Mouse (Mus musculus) liver, adult 2 months (tissue): ENCODE measurements around the gene Epas1. TPM values are rescaled to one million over a fixed set of nuclear protein-coding genes. Genes with fewer than 3 reads are reported as not detected.

Experiments
- DNase-seq: peaks from one replicate; pipeline ENCODE4 v3.0.0-alpha.2; 2011; ENCODE audit warnings: low read depth, low spot score; ENCODE audit errors: extremely low read depth
- H3K27ac ChIP-seq: fragments of 200-500 bp; replicated peaks from 2 replicates; pipeline ENCODE4 v1.5.1; 2012; ENCODE audit warnings: low read depth, mild to moderate bottlenecking, control low read depth, inconsistent platforms, low read length; ENCODE audit not compliant: insufficient read depth
- H3K27me3 ChIP-seq: fragments of 200-500 bp; 2 replicates; pipeline ENCODE4 v1.6.1; 2012; ENCODE audit warnings: mild to moderate bottlenecking, moderate library complexity, low read length, inconsistent platforms; ENCODE audit not compliant: control insufficient read depth, insufficient read depth
- H3K36me3 ChIP-seq: fragments of 200-500 bp; 2 replicates; pipeline ENCODE4 v1.6.1; 2012; ENCODE audit warnings: low read length, inconsistent platforms; ENCODE audit not compliant: control insufficient read depth, insufficient read depth
- H3K4me1 ChIP-seq: fragments of 200-500 bp; 2 replicates; pipeline ENCODE4 v1.6.1; 2011; ENCODE audit warnings: low read length; ENCODE audit not compliant: control insufficient read depth, insufficient read depth
- H3K4me3 ChIP-seq: fragments of 200-500 bp; 2 replicates; pipeline ENCODE4 v1.5.1; 2011; ENCODE audit warnings: low read depth, mild to moderate bottlenecking, control low read depth, low read length, moderate library complexity; ENCODE audit not compliant: insufficient read depth
- H3K79me2 ChIP-seq: fragments of 200-500 bp; 2 replicates; pipeline ENCODE4 v1.6.1; 2012; ENCODE audit warnings: inconsistent platforms, mild to moderate bottlenecking, low read length, moderate library complexity; ENCODE audit not compliant: control insufficient read depth, insufficient read depth
- H3K9ac ChIP-seq: fragments of 200-500 bp; 2 replicates; pipeline ENCODE4 v1.6.1; 2012; ENCODE audit warnings: low read depth, mild to moderate bottlenecking, control low read depth, inconsistent platforms, low read length
- CTCF ChIP-seq: fragments of 200-500 bp; IDR thresholded peaks from 2 replicates; pipeline ENCODE4 v1.5.1; 2011; ENCODE audit warnings: low read depth, low read length, control low read depth
- POLR2A ChIP-seq: fragments of 200-500 bp; IDR thresholded peaks from 2 replicates; pipeline ENCODE4 v1.6.1; 2011; ENCODE audit warnings: low read length, control low read depth; ENCODE audit not compliant: insufficient read depth; ENCODE audit errors: extremely low read depth
- WGBS: fragments of 180-500 bp; shearing (Covaris S2); methylation state at CpG from one replicate; pipeline ENCODE4 v1.1.7; 2018; 5-methylcytosine and 5-hydroxymethylcytosine counted together
- polyA plus RNA-seq: library from polyadenylated mRNA; depleted of rRNA; stranded (reverse); fragments of >200 nt; gene quantifications from 2 replicates; pipeline ENCODE4 v1.2.3, GENCODE M21; 2012
- total RNA-seq: library from RNA; depleted of rRNA; stranded (reverse); fragments of >200 nt; gene quantifications from 2 replicates; pipeline ENCODE4 v1.2.3, GENCODE M21; 2014

Gene Epas1
- total and polyA plus RNA-seq, 2 experiments, result 34.8 to 41.3 TPM

- Histone ChIP-seq H3K4me1 (no peaks in the 10 kb centered on the region), H3K36me3 (peaks cover 21% of the 10 kb centered on the region), H3K27me3 (no peaks in the 10 kb centered on the region), H3K79me2 (no peaks in the 10 kb centered on the region), H3K4me3 (no peak overlapping the region), H3K9ac (no peak overlapping the region), H3K27ac (no peak overlapping the region)
- no peak for TF ChIP-seq POLR2A
- TF ChIP-seq CTCF, result no peak
- no peak for DNase-seq
- WGBS, result 95% methylated on average over 10 of the region's 10 CpGs
Measured at GRCm38 (mm10) chr17:86833945-86834344, 80.4 kb downstream of the Epas1 start.

DNA sequence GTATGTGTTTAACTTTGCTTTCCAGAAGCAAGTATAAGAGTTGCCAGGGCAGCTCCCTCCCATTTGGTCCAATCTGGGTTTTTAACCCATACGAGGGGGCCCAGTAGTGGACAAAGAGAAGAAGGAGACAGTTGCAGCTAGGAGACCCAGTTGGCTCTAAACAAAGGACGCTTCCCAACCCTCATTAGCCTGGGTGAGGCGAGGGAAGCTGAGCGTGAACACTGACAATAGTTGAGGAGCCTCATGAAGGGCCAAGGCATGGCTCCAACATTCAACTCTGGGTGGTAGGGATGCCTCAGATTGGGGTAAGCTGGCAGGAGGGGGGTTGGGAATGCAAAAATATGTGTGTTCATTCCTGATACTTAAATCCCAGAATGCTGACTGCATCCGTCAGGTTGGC lies 85.8 kb downstream of the Epas1 start:
- no peak overlapping the region for H3K4me3 ChIP-seq
- no peaks in the 10 kb centered on the region for H3K79me2 ChIP-seq
- no peak overlapping the region for H3K27ac ChIP-seq
- H3K9ac ChIP-seq, result no peak overlapping the region
- no peaks in the 10 kb centered on the region for H3K27me3 ChIP-seq
- WGBS, result 84% methylated on average over 5 of the region's 5 CpGs
- TF ChIP-seq POLR2A (no peak), CTCF (no peak)
- no peaks in the 10 kb centered on the region for H3K4me1 ChIP-seq
- DNase-seq, result no peak
- no peaks in the 10 kb centered on the region for H3K36me3 ChIP-seq

DNA sequence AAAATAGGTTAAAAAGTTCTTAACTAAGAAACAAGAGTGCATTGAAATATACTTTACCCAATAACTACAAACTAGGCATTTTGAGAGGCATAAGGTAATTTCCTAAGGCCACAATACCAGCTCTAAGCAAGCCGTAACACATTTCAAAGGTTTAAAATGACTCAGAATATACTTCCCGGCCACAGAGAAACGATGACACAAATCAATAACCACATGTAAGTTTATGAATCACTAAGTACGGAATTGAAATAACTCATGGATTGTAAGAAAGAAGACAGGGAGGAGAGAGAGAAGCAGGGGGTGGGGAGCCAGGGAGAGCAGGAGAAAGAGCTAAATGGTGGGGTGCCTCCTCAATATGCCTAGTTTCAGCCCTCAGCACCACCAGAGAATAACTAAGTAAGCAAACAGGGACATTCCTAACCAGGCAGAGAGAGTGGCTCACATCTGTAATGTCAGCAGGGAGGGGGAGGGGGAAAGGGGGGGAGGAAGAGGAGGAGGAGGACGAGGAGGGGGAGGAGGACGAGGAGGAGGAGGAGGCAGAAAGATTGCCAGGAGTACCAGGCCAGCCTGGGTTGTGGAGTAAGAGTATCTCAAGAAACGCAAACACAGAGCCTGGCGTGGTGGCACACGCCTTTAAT lies 97.3 kb downstream of the Epas1 start:
- Histone ChIP-seq H3K36me3 (no peaks in the 10 kb centered on the region), H3K27ac (no peak overlapping the region), H3K27me3 (peaks cover 6% of the 10 kb centered on the region; the same call in 1 of the 2 replicates), H3K9ac (no peak overlapping the region), H3K4me3 (no peak overlapping the region), H3K4me1 (no peaks in the 10 kb centered on the region), H3K79me2 (no peaks in the 10 kb centered on the region)
- 72% methylated on average over 9 of the region's 9 CpGs for WGBS
- TF ChIP-seq CTCF (no peak), POLR2A (no peak)
- DNase-seq, result no peak

DNA sequence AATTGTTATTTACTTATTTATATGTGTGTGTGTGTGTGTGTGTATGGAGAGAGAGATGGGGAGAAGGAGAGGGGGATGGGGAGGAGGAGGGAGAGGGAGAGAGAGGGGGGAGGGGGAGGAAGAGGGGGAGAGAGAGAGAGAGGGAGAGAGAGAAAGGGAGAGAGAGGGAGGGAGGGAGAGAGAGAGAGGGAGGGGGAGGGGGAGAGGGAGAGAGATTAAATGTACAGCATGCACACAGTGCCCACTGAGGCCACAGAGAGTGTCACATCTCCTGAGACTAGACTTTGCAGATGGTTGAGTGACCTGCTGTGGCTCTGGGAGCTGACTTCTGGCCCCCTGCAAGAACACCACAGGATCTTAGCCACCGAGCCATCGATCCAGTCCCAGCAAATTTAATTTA lies 98.3 kb downstream of the Epas1 start:
- Histone ChIP-seq H3K4me3 (no peak overlapping the region), H3K27me3 (peaks cover 6% of the 10 kb centered on the region; the same call in 1 of the 2 replicates), H3K27ac (no peak overlapping the region), H3K9ac (no peak overlapping the region), H3K79me2 (no peaks in the 10 kb centered on the region), H3K36me3 (no peaks in the 10 kb centered on the region), H3K4me1 (no peaks in the 10 kb centered on the region)
- no peak for TF ChIP-seq POLR2A
- TF ChIP-seq CTCF, result no peak
- DNase-seq, result no peak
- 90% methylated on average over 2 of the region's 2 CpGs for WGBS

- TF ChIP-seq POLR2A, result no peak
- no peak for TF ChIP-seq CTCF
- H3K36me3 ChIP-seq, result no peaks in the 10 kb centered on the region
- WGBS, result 61% methylated on average over 13 of the region's 13 CpGs
Measured at GRCm38 (mm10) chr17:86852591-86853031, 99.1 kb downstream of the Epas1 start.

GRCm38 (mm10) chr17:86870586-86870985 lies 117.1 kb downstream of the Epas1 start:
- H3K4me3 ChIP-seq, result no peak overlapping the region
- H3K27ac ChIP-seq, result no peak overlapping the region
- 93% methylated on average over 8 of the region's 8 CpGs for WGBS
- H3K27me3 ChIP-seq, result no peaks in the 10 kb centered on the region
- H3K4me1 ChIP-seq, result peaks cover 2% of the 10 kb centered on the region; the same call in 1 of the 2 replicates
- no peak overlapping the region for H3K9ac ChIP-seq
- no peak for DNase-seq
- H3K36me3 ChIP-seq, result no peaks in the 10 kb centered on the region
- TF ChIP-seq CTCF (no peak), POLR2A (no peak)
- no peaks in the 10 kb centered on the region for H3K79me2 ChIP-seq

More at GRCm38 (mm10) chr17:86852591-86853031, 99.1 kb downstream of the Epas1 start:
- H3K27ac ChIP-seq, result no peak overlapping the region
- H3K4me1 ChIP-seq, result no peaks in the 10 kb centered on the region
- H3K4me3 ChIP-seq, result no peak overlapping the region
- no peak overlapping the region for H3K9ac ChIP-seq
- no peaks in the 10 kb centered on the region for H3K79me2 ChIP-seq
- H3K27me3 ChIP-seq, result peaks cover 6% of the 10 kb centered on the region; the same call in 1 of the 2 replicates
- DNase-seq, result no peak
